Mouse (Mus musculus): ENCODE data around the gene Rgs14.

DNA sequence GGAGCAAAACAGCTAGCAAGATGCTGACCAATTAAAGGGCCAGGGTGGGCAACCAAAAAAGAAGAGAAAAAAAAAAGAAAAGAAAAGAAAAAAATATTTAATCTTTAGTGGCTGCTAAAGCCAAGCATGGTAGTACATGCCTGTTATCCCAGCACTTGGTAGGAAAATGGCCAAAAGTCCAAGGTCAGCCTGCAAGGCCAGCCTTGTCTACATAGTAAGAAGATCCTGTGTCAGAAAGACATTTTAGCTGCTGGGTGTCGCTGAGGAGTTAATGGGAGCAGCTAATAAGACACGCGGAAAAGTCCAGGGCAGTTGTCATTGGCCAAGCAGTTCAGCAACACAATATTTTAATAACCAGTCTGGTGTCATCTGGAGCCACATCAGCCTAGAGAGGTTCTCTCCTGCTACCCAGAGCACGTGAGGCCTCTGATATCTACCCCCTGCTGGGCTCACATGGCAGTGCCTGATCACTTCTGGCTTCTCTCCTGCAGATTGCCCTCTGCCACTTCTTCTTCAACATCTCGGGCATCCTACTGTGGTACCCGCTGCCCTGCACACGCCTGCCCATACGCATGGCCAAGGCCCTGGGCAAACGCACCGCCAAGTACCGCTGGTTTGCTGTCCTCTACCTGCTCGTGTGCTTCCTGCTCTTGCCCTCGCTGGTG lies 43.2 kb downstream of the Rgs14 start:
- no peak for TF ChIP-seq CTCF (IDR thresholded peaks at IDR 0.05; ENCODE audit: borderline replicate concordance, control insufficient read depth, extremely low read depth, insufficient read depth, low read length, poor library complexity)
- TF ChIP-seq POLR2A (IDR thresholded peaks at IDR 0.05; ENCODE audit: control insufficient read depth, extremely low read depth, insufficient read depth, low read length, poor library complexity): no peak

Data from thymus, adult 2 months (tissue).